Mouse (Mus musculus) embryo, embryonic 11.5 days (tissue): Measurements from ENCODE around the gene Def6.

Source experiments
- DNase-seq: peaks from one replicate; pipeline ENCODE4 v3.0.0-alpha.2; 2012; ENCODE audit warnings: low read depth, low spot score

Gene Def6

DNA sequence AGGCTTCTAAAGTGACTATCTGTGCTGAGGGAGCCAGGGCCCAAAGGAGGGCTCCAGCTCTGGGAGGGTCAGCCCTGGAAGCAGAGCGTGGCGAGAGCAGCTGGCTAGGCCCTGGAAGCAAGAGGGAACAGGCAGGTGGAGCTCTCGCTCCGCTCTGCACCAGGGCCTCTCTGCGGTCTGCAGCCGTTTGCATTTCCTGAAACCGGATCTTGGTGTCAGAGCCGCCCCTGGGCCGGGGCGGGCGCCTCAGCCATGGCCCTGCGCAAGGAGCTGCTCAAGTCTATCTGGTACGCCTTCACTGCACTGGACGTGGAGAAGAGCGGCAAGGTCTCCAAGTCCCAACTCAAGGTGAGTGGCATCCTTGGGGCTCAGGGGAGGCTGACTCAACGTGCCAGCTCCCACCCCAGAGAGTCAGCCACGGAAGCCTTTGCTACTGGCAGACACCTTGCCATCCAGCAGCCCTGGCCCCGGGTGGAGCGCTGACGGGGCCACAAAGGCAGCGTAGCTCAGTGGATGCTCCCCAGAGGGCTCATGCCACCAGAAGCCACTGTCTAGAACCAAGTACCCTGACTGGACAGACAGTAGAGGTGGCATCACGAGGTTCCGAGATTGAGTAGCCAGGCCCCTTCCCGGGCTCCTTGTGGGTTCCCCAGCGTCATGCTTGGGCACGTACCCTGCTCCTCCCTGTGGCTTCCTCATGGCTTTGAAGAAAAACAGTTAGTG is at the start of gene Def6:
TSS of gene Def6 (plus strand) at position 188 of the 723 bp plus-strand sequence.
- peak; percentile 59 for DNase-seq

DNA sequence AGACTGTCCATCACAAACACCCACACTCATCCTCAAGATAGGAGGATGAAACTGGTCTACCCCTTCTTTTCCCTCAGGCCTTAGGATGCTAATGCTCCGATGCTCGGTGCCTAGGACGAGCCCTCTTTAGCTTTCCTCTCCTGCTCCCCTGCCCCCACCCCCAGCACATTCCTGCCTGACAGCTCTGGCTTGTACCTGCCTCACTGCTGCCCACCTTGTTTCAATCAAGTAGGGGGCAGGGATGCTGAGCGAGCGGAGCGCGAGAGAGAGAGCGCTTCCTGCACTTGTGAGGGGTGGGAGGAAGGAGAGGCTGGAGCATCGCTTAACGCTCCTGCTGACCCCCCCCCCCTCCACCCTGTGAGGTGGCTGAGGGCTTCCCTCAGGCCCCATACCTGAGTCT is 47.2 kb upstream of the Def6 start:
- no peak for DNase-seq

DNA sequence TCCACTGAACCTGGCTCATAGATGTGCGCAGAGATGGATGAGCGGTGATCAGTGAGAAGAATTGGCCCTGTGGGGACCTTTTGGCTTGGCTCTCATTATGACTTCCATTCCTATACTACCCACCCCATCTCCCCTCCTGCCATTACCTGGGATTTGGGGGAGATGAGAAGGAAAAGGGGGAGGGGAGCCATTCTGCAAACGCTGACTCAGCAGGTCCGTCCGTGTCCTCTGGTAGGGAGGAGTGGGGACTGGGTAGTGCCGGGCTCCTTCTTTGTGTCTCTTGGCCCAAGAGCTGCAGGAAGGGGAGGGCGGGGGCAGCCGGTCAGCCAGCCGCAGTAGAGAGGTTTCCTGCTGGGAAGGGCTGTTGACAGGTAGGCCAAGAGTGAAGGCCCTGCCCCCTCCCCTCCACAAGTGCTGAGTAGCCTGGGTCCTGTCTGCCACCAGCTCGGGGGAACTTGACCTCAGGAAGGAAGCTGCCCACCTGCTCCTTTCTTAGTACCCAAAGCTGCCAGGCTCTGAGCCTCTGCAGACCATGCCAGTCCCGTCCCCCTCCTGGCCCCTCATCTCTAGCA is 46.2 kb upstream of the Def6 start:
- no peak for DNase-seq

DNA sequence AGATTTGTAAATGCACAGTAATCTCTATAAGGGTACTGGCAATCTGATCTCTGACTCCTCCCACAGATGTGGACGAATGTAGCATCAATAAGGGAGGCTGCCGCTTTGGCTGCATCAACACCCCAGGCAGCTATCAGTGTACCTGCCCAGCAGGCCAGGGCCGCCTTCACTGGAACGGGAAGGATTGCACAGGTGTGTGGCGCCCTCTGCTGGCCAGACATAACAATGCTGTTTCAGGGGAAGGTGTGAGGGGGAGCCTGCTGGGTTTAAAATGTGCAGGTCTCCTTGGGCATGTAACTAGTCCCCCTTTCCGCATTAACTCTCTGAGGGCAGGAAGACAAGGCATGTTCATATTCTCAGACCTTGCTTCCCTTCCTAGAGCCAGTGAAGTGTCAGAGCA is 43.9 kb upstream of the Def6 start:
- DNase-seq = peak; percentile 61

DNA sequence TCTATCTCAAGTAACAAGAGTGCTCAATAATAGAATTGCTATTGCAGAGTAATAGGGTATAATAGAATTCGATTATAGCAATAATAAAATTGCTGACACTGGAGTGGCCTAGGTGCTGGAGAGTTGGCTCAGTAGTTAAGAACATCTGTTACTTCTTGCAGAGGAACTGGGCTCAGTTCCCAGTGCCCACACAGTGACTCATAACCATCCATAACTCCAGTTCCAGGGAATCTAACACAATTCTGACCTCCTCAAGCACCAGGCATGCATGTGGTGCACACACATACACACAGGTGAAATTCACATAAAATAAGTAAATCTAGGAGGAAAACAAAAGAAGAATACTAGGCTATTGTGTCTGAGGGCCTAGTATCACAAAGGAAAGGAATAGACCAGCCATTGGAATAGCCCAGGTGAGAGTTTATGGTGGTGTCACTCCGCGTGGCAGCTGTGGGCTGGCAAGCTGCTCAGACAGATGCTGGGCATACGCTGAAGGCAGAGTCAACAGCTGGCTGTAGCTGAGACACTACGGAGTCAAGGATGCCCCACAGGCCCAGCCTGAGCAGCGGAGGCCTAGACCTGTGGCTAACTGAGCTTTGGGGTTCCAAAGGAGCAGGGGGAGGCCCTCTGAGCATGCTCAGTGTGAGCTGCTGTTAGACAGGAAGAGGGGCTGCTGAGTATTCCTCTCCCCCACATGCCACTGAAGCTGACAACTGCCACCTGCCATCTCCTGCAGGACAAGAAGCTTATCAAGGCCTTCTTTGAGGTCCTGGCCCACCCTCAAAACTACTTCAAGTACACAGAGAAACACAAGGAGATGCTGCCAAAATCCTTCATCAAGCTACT is 36.9 kb upstream of the Def6 start:
- no peak for DNase-seq

DNA sequence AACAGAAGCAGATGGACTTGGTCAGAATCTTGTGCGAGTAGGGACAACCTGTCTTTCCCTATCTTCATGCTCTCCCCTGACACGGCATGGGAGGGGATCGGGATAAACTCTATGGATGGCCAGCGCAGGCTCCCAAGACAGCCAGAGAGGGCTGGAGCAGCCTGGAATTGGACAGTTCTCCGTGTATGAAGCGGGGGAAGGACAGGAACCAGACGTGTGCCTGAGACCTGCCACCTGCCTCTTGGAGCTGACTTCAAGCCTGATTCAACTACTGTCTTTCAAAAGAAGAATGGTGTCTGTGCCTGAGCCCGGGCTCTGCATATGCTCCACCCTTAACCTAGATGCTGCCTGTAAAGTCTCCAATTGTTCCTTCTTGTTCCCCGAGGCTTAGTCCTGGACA is 34.9 kb upstream of the Def6 start:
- DNase-seq = no peak

DNA sequence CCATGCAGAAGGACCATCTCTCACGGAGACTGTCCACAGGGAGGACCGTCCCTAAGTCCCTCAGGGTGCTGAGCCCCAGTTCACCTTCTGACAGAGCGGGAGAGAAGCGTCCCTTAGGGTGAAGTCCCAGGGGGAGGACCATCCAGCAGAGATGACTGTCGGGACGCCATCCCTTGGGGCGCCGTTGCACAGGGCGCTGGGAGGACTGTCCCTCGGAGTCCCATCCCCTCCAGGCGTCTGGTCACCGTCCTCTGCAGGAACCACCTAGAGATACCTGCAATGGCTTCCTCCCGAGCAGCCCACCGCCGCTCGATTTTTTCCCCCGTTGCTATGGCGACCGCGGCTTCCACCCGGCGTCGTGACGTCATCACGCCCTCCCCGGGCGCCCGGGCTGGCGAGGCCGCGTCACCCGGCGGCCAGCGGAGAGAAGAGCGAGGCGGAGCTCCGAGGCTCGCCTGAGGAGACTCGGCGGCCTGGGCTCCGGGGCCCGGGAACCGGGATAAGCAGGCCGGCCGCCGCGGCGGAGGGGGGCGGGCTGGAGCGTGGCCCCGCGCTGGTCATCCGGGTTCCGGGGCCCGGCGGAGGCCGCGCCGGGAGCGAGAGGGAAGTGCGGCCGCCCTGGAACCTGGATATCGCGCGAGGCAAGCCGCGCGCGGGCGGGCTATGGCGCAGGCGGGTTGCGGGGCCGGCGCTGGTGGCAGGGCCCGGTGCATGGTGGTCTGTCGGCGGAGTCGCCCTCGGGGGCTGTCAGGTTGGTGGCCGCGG is 30.6 kb upstream of the Def6 start, which contains the start of gene Zfp523:
TSS of gene Zfp523 (plus strand) at position 355 of the 765 bp plus-strand sequence.
- peak; percentile 89 for DNase-seq

DNA sequence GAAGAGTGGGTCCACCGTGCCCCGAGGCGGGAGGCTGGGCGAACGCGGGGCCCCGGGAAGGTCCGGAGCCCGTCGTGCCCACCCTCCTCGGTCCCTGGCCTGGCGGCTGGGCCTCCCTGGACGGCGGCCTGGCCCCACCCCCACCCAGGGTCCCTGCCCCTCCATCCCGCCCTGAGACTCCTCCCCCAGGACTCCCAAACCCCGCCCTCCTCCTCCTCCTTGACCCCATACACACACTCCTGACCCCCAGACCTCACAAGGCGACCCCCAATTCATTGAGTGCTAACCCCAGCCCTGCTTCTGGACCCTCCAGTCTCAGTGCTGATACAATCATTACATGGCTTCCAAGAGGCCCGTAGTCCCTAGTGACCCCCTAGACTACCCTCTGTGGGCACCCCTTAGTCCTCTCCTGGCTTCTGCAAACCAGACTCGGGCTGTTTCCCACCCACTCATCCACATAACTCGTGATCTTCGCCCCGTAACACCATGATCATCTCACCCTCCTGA is 30.0 kb upstream of the Def6 start:
- peak; percentile 46 for DNase-seq

- DNase-seq = no peak
Observed at GRCm38 (mm10) chr17:28180331-28180730, 27.2 kb upstream of the Def6 start.

DNA sequence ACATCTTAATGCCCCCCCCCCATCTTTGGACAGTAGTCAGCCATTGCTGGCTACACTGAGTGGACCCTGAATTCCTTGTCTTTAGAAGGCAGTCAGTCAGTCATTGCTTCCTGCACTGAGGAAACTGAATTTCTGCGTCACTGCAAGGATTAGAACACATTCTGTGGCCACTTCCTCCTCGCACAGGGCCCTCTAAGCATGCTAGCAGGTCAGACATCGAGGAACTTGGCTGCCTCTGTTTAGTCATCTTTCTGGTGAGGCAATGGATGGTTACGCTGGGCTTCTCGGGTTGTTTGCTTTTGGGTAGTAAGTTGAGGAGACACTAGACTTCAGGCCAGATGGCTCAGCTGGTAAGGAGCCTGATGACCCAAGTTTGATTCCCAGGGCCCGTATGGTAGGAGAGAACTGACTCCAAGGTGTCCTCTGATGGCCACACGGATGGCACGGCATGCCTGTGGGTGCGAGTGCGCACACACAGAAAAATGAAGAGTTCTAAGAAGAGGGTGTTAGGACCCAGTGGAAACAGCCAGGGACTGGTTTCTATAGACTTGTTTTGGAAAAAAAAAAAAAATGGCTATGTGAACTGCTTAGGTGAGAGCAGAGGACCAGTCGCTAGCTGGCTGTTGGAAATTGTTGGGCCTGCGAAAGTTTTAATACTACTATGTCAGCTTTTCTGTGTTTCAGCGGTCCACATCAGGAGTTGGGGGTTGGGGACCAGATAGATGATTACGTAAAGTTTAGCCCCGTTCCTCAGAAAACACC is 26.6 kb upstream of the Def6 start:
- no peak for DNase-seq

DNA sequence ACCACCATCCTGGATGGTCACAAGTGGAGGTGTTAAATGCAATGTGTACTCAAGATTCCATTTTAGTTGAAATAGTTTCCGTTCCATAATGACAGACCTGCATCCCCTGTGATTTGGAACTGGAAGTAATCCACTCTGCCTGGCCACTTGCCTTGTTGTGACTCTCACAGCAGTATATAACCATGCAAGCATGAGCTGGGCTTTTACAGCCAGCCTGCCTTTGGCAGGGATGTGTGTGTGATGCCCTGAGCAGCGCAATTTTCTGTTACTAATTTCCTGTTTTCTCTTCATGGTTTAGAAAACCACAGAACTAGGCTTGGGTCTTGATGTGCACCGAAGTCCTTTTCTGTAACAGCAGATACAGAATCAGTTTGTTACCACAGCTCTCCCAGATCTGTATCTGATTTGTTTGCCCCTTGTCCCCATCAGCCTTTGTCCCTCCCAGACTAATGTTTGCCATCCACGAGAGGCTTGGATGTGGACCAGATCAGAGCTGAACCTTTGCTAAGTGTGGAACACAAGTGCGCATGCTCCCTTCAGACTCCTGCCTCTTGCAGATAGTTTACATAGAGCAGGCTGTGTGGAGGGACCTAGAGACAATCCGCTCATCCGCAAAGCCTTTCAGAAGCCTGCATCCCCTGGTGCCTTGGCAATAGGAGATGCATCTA is 22.5 kb upstream of the Def6 start:
- DNase-seq = no peak

DNA sequence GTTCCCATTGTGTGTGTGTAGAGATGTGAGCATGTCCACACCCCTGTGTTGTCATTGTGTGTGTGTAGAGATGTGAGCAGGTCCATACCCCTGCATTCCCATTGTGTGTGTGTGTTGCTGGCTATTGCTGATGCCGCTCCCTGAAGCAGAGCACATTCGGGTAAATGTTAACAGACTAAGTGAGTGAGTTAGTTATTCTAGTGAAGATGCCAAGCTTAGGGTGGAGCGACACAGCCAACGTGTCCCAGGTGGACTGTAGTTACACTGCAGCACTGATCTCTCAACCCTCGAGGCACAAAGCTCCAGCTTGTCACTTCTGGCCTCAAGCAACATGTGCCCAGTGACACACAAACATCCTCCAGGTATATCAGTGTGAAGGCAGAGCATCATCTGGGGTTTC is 19.3 kb upstream of the Def6 start:
- no peak for DNase-seq

- no peak for DNase-seq
Observed at GRCm38 (mm10) chr17:28192754-28193153, 14.8 kb upstream of the Def6 start.

DNA sequence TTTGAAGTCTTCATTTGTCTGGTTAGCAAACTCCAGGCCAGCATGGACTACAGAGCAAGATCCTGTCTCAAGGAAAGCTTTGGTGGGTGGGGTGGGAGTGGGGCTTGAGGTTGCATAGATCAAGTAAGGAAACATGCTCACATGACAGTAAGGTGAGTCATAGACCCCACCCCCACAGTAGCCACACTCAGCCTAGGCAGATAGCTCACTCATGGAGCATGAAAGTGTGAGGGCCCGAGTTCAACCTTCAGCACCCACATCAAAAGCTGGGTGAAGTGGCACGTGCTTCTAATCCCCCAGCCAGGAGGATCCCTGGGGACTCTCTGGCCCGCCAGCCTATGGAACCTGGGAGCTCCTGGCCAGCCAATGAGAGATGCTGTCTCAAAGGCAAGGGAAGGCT is 14.0 kb upstream of the Def6 start:
- no peak for DNase-seq

- no peak for DNase-seq
Observed at GRCm38 (mm10) chr17:28195033-28195432, 12.5 kb upstream of the Def6 start.

DNA sequence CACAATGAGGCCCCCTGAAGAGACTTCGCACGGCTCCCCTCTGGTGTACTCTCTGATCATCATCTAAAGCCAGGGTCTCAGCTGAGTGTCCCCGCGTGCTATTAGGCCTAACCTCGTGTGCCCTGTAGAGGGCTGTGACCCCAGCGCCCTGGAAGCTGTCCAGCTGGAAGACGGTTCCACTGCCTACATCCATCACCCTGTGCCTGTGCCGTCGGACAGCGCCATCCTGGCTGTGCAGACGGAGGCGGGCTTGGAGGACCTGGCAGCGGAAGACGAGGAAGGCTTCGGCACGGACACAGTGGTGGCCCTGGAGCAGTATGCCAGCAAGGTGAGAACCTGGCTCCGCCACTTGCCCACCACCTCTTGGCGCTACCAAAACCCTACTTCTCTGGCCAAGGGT is 9.9 kb upstream of the Def6 start:
- DNase-seq = no peak

DNA sequence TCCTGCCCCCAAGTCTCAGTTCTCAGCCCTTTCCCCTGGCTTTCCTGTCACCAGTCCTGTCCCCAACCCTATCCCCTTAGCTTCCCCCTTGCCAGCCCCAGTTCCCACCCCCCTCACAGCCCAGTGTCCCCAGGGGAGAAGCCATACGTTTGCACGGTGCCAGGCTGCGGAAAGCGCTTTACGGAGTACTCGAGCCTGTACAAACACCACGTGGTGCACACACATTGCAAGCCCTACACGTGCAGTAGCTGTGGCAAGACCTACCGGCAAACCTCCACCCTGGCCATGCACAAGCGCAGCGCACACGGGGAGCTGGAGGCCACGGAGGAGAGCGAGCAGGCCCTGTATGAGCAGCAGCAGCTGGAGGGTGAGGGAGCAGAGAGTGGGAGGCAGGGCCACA is 5.6 kb upstream of the Def6 start:
- no peak for DNase-seq

- DNase-seq = peak; percentile 59
Observed at GRCm38 (mm10) chr17:28204052-28204720, 3.4 kb upstream of the Def6 start.

GRCm38 (mm10) chr17:28205443-28205842 is 2.1 kb upstream of the Def6 start:
- DNase-seq = no peak

GRCm38 (mm10) chr17:28207092-28207491 is 486 bp upstream of the Def6 start:
- no peak for DNase-seq
